Mouse (Mus musculus) kidney, postnatal 25 days (tissue): ENCODE measurements around the gene Gm20388.
A peak's percentile ranks its signal among the peaks of the same experiment; 100 is the strongest.

Experiments
- DNase-seq, 2 experiments: peaks; one replicate each; pipeline ENCODE4 v3.0.0; 2021; ENCODE audit warnings: mixed read lengths in 2 of 2

The Gm20388 gene

GRCm38 (mm10) chr8:119967435-119967834 lies 56.8 kb downstream of the Gm20388 start:
- no peak for DNase-seq

- DNase-seq, result no peak
These were observed 59.5 kb downstream of the Gm20388 start for GRCm38 (mm10) chr8:119970169-119970568.

- peak in 1 of 2 experiments; percentile 56 for DNase-seq
These were observed 61.9 kb downstream of the Gm20388 start for GRCm38 (mm10) chr8:119972558-119972957.

GRCm38 (mm10) chr8:119978770-119979381 lies 68.2 kb downstream of the Gm20388 start:
- DNase-seq, result no peak

GRCm38 (mm10) chr8:119981253-119981652 lies 70.6 kb downstream of the Gm20388 start:
- DNase-seq, result no peak

GRCm38 (mm10) chr8:119984085-119984484 lies 73.4 kb downstream of the Gm20388 start:
- peak; percentile 55 to 56 for DNase-seq

GRCm38 (mm10) chr8:119986174-119986573 lies 75.5 kb downstream of the Gm20388 start:
- no peak for DNase-seq

- DNase-seq, result no peak
These were observed 77.4 kb downstream of the Gm20388 start for GRCm38 (mm10) chr8:119988087-119988486.

GRCm38 (mm10) chr8:119992249-119992648 lies 81.6 kb downstream of the Gm20388 start, which contains the start of gene Crispld2:
Gene Crispld2 (plus strand): TSS chr8:119992438.
- DNase-seq, result peak; percentile 82 to 84

GRCm38 (mm10) chr8:119994114-119994513 lies 83.5 kb downstream of the Gm20388 start:
- no peak for DNase-seq

GRCm38 (mm10) chr8:119994556-119994955 lies 83.9 kb downstream of the Gm20388 start:
- DNase-seq, result no peak

- no peak for DNase-seq
These were observed 86.6 kb downstream of the Gm20388 start for GRCm38 (mm10) chr8:119997266-119997665.

- DNase-seq, result no peak
These were observed 89.8 kb downstream of the Gm20388 start for GRCm38 (mm10) chr8:120000461-120000860.

GRCm38 (mm10) chr8:120001712-120002111 lies 91.1 kb downstream of the Gm20388 start:
- DNase-seq, result peak; percentile 85 to 88

- peak in 1 of 2 experiments; percentile 79 for DNase-seq
These were observed 91.7 kb downstream of the Gm20388 start for GRCm38 (mm10) chr8:120002348-120002747.

GRCm38 (mm10) chr8:120004154-120004702 lies 93.6 kb downstream of the Gm20388 start:
- DNase-seq, result peak; percentile 78 to 94

GRCm38 (mm10) chr8:120004705-120005381 lies 94.2 kb downstream of the Gm20388 start:
- DNase-seq, result no peak

- DNase-seq, result no peak
These were observed 96.1 kb downstream of the Gm20388 start for GRCm38 (mm10) chr8:120006645-120007160.

GRCm38 (mm10) chr8:120007178-120007577 lies 96.5 kb downstream of the Gm20388 start:
- DNase-seq, result no peak

GRCm38 (mm10) chr8:120009284-120009683 lies 98.6 kb downstream of the Gm20388 start:
- DNase-seq, result no peak

- DNase-seq, result no peak
These were observed 101.8 kb downstream of the Gm20388 start for GRCm38 (mm10) chr8:120012491-120012890.

- no peak for DNase-seq
These were observed 102.3 kb downstream of the Gm20388 start for GRCm38 (mm10) chr8:120012927-120013326.

- peak; percentile 48 to 71 for DNase-seq
These were observed 103.8 kb downstream of the Gm20388 start for GRCm38 (mm10) chr8:120014267-120015023.
